Mouse (Mus musculus) lung, postnatal 0 days (tissue): ENCODE data around the gene Usp48.

Source experiments
- CTCF ChIP-seq: IDR thresholded peaks from 2 replicates; pipeline ENCODE4 v1.5.1; 2016; ENCODE audit warnings: antibody characterized with exemption, mild to moderate bottlenecking
- EP300 ChIP-seq: IDR thresholded peaks from 2 replicates; pipeline ENCODE4 v1.6.1; 2016; ENCODE audit warnings: antibody characterized with exemption, mild to moderate bottlenecking, control low read depth

- TF ChIP-seq EP300 (no peak), CTCF (no peak)
Observed at GRCm38 (mm10) chr4:137680721-137681120, 87.2 kb downstream of the Usp48 start.
